Mouse (Mus musculus) forebrain, embryonic 10.5 days (tissue): ENCODE measurements around the gene Hps5. TPM values are rescaled to one million over a fixed set of nuclear protein-coding genes. Genes with fewer than 3 reads are reported as not detected.
"Not testable (repeated sequence)": the region's sequence is repeated elsewhere in the genome, so short reads cannot be mapped to it uniquely, and the experiment has no call there.

Experiments
- DNase-seq: peaks from one replicate; pipeline ENCODE4 v3.0.0-alpha.2; 2017; ENCODE audit warnings: low spot score; ENCODE audit errors: extremely low spot score
- H3K27ac ChIP-seq: fragments of 300-500 bp; sonication (generic); 2 replicates; pipeline ENCODE4 v1.5.1; 2016; ENCODE audit warnings: mild to moderate bottlenecking
- H3K27me3 ChIP-seq: fragments of 300-500 bp; sonication (generic); 2 replicates; pipeline ENCODE4 v1.6.1; 2016; ENCODE audit warnings: mild to moderate bottlenecking; ENCODE audit not compliant: poor library complexity, severe bottlenecking
- H3K36me3 ChIP-seq: fragments of 300-500 bp; sonication (generic); replicated peaks from 2 replicates; pipeline ENCODE4 v1.6.1; 2016; ENCODE audit warnings: mild to moderate bottlenecking, moderate library complexity
- H3K4me1 ChIP-seq: fragments of 300-500 bp; sonication (generic); 2 replicates; pipeline ENCODE4 v1.6.1; 2016
- H3K4me3 ChIP-seq: fragments of 300-500 bp; sonication (generic); 2 replicates; pipeline ENCODE4 v1.5.1; 2016; ENCODE audit warnings: mild to moderate bottlenecking, moderate library complexity
- H3K9me3 ChIP-seq: fragments of 300-500 bp; sonication (generic); 2 replicates; pipeline ENCODE4 v1.6.1; 2016; ENCODE audit warnings: mild to moderate bottlenecking, moderate library complexity
- WGBS: fragments of 180-500 bp; shearing (Covaris S2); methylation state at CpG from one replicate; pipeline ENCODE4 v1.1.7; 2016; 5-methylcytosine and 5-hydroxymethylcytosine counted together
- polyA plus RNA-seq: library from polyadenylated mRNA; unstranded; fragments of >200 nt; fragmentation: Nextera tagmentation; extraction: Ambion mirVana; gene quantifications from 2 replicates; pipeline ENCODE4 v1.2.1, GENCODE M21; 2016

Hps5 gene
- polyA plus RNA-seq, 1 experiment from 2014 or later: 18.7 TPM

DNA sequence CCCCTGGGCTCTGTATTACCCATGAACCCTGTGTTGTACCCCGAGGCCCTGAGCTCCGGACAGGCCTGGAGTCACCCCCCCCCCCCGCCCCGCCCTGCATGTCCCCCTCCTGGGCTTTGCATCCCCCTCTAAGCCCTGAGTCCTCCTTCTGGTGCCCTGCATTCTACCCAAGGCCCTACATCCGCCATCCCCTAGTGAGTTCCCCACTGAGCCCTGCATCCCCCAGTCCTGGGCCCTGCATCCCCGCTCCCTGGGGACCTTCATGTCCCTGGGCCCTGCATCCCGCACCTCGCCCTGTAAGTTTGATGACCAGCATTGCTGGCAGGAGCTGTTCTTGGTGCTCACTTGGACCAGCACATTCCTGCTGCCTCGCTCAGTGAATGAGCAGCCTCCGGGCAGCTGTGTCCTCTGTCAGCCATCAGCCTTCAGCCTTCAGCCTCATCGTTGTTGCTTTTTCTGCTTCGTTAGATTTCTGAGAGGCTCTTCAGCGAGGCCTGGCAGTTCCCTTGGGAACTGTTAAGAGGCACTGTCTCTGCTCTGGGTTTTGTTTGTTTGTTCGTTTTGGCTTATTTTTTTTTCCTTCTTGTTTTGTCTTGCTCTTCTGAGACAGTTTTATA is 39.2 kb upstream of the Hps5 start:
- DNase-seq: no peak
- 22% methylated on average over 14 of the region's 14 CpGs for WGBS
- Histone ChIP-seq H3K27ac (peak overlapping the region; percentile 22), H3K4me1 (peaks cover 38% of the 10 kb centered on the region), H3K4me3 (no peak overlapping the region), H3K36me3 (no peaks in the 10 kb centered on the region), H3K27me3 (peaks cover 9% of the 10 kb centered on the region; the same call in 1 of the 2 replicates), H3K9me3 (no peaks in the 10 kb centered on the region)

DNA sequence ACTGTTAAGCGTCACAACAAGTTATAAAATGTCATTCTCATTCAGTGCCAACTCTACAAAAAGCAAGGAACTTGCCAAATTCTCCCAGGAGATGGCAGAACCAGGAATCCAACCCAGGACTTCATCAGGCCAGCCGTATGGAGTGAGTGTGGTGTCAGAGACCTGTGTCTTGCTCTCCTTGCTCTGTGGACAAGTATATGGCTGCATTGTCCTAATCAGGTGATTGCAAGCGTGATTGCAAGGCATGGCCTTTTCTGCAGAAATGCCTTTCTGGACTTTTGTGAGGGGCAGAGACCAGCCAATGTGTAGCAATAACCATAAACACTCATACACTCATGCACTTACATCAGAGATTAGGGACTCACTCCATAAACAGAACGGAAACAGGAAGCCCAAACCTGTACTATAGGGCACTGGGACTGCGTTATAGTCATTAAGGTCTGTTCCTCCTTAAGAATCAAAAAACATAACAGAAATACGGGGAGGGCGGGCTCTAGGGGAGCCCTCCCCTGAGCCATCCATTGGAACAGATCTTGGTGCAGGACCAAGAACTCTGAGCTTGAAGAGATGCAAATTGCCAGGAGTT is 37.9 kb upstream of the Hps5 start:
- no peaks in the 10 kb centered on the region for H3K36me3 ChIP-seq
- WGBS: 90% methylated on average over 7 of the region's 7 CpGs
- H3K4me3 ChIP-seq: no peak overlapping the region
- peaks cover 28% of the 10 kb centered on the region for H3K4me1 ChIP-seq
- no peak for DNase-seq
- H3K27me3 ChIP-seq: 0 out of 2 replicates have a peak, but pooled peaks cover 1% of the 10 kb centered on the region
- no peak overlapping the region for H3K27ac ChIP-seq
- H3K9me3 ChIP-seq: no peaks in the 10 kb centered on the region

DNA sequence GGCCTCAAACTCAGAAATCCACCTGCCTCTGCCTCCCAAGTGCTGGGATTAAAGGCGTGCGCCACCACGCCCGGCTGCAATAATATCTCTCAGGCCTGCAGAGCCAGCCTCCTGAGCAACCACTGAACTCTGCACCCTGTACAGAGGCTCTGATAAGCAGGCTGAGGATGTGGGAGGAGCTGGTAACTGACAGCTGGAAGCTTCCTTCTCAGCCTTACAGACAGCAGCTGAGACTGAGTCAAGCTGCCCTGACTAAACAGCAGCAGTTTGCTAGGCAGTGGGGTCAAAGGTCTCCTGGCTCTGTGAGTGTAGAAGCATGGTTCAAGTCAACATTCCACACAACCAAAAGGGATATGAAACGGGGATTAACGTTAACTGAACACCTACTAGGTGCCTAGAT is 37.4 kb upstream of the Hps5 start:
- Histone ChIP-seq H3K4me3 (no peak overlapping the region), H3K36me3 (no peaks in the 10 kb centered on the region), H3K27ac (no peak overlapping the region), H3K4me1 (peaks cover 23% of the 10 kb centered on the region), H3K9me3 (no peaks in the 10 kb centered on the region), H3K27me3 (no peaks in the 10 kb centered on the region)
- WGBS: 84% methylated on average over 6 of the region's 6 CpGs
- no peak for DNase-seq

DNA sequence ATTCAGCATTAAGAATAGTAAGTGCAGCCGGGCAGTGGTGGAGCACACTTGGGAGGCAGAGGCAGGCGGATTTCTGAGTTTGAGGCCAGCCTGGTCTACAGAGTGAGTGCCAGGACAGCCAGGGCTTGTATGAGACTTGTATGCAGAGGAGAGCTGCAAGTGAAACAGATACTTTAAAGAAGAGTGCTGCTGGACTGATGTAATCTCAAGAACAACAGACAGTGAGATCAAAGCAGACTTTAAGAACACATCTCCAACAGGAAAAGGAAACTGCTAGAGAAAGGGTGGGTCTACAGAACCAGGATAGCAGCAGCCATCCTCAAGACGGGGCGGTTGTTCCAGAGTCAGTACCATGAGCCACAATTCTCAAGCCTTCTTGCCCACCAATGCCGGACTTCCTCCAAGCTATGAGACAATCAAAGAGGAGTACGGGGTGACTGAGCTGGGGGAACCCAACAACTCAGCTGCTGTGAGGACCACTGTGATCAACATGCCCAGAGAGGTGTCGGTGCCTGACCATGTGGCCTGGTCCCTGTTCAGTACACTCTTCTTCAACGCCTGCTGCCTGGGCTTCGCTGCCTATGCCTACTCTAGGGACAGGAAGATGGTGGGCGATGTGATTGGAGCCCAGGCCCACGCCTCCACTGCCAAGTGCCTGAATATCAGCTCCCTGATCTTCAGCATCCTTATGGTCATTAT is 36.4 kb upstream of the Hps5 start:
- H3K36me3 ChIP-seq, H3K27ac ChIP-seq, DNase-seq, H3K4me3 ChIP-seq, H3K9me3 ChIP-seq, H3K27me3 ChIP-seq: not testable (repeated sequence)
- peaks cover 15% of the 10 kb centered on the region for H3K4me1 ChIP-seq
- 93% methylated on average over 11 of the region's 11 CpGs for WGBS

DNA sequence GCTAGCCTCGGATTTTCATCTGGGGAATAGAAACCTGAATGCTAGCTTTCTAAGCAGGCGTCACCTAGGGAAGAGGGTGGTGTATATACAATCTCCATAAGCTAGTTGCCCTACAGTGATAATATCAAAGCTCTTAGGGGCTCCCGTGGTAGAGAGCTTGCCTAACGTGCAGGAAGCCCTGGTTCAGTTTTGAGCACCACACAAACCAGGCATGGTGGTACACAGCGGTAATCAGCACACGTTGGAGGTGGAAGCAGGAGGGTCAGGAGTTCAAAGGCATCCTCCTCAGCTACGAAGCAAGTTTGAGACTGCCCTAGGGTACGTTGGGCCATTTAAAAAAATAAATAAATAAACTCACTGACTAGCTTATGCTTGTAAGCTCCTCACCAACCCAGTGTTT is 35.8 kb upstream of the Hps5 start:
- H3K4me1 ChIP-seq: peaks cover 13% of the 10 kb centered on the region
- DNase-seq: no peak
- H3K27ac ChIP-seq: no peak overlapping the region
- no peaks in the 10 kb centered on the region for H3K9me3 ChIP-seq
- 81% methylated on average over 8 of the region's 8 CpGs for WGBS
- H3K36me3 ChIP-seq: no peaks in the 10 kb centered on the region
- H3K27me3 ChIP-seq: no peaks in the 10 kb centered on the region
- no peak overlapping the region for H3K4me3 ChIP-seq

DNA sequence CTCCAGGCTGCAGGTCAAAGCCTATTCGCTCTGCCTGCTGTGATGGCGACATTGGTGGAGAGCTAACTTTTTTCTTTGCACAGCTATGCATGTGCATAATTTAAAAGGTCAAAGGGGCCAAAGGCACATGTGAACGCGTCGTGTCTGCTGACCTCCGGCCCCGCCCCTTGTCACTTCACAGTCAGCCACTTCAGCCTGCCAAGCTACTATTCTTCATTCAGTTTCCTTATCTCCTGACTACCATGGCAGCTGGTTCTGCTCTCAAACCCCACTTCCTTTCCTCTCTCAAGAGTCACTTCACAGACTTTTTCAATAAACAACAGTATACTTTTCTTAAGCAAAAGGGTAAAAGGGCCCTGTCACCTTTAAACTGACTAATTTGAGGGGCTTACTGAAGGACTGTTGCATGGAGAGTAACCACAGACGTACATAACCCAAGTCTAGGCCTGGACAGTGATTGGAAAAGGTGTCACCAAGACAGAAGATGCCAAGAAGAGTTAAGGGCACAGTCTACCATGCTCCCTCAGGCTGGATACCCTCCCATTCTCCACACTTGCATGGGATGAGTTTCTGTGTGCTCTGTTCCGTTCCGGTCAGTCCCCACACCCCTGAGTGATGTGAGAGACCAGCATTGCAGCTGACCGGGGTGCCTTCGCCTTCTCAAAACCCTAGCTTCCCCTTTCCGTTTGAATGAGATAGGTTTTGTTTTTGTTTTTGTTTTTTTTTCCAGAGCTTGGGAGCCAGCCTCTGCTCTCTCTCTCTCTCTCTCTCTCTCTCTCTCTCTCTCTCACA is 35.1 kb upstream of the Hps5 start:
- Histone ChIP-seq H3K4me1 (peaks cover 13% of the 10 kb centered on the region), H3K4me3 (no peak overlapping the region), H3K27me3 (no peaks in the 10 kb centered on the region), H3K27ac (no peak overlapping the region), H3K36me3 (no peaks in the 10 kb centered on the region), H3K9me3 (no peaks in the 10 kb centered on the region)
- DNase-seq: no peak
- WGBS: 73% methylated on average over 13 of the region's 13 CpGs

DNA sequence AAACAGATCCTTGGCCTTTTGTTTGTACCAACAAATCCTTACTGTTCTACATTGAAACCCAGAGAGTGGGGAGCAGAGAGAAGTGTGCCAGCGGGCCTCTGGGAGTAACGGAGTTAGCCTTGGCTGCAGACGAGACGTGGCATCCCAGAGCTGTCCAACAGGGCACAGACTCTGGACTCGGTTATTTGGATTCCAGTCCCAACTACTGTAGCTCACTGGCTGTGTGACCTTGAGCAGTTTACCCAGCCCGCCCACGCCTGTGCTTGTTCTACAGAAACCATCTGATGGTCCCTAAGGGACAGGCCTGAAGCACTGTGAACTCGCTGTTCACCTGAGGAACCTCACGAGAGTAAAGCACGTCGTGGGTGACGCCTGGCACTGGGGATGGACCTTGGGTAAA is 34.0 kb upstream of the Hps5 start:
- no peaks in the 10 kb centered on the region for H3K36me3 ChIP-seq
- no peak for DNase-seq
- H3K27ac ChIP-seq: no peak overlapping the region
- no peaks in the 10 kb centered on the region for H3K27me3 ChIP-seq
- H3K4me1 ChIP-seq: peaks cover 6% of the 10 kb centered on the region
- 92% methylated on average over 12 of the region's 12 CpGs for WGBS
- no peak overlapping the region for H3K4me3 ChIP-seq
- H3K9me3 ChIP-seq: no peaks in the 10 kb centered on the region

DNA sequence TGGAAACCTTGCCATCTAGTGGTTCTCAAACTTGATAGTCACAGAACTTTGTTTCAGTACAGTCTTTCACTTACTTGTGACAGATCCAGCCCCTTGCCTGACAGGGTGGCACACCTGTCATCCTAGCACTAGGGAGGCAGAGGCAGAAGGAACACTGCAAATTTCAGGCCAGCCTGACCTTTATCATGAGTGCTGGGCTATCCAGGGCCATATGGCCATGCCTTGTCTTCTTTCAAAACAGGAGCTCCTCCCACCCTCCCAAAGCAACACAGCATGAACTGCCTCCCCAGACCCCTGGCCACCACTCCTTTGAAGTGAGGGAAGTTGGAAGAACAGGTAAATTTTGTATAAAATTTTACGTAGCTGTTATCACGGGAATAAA is 31.9 kb upstream of the Hps5 start:
- Histone ChIP-seq H3K27me3 (no peaks in the 10 kb centered on the region), H3K4me3 (no peak overlapping the region), H3K4me1 (peaks cover 5% of the 10 kb centered on the region; the same call in 1 of the 2 replicates), H3K27ac (no peak overlapping the region), H3K36me3 (peaks cover 19% of the 10 kb centered on the region), H3K9me3 (no peaks in the 10 kb centered on the region)
- no peak for DNase-seq
- WGBS: 93% methylated on average over 2 of the region's 2 CpGs

DNA sequence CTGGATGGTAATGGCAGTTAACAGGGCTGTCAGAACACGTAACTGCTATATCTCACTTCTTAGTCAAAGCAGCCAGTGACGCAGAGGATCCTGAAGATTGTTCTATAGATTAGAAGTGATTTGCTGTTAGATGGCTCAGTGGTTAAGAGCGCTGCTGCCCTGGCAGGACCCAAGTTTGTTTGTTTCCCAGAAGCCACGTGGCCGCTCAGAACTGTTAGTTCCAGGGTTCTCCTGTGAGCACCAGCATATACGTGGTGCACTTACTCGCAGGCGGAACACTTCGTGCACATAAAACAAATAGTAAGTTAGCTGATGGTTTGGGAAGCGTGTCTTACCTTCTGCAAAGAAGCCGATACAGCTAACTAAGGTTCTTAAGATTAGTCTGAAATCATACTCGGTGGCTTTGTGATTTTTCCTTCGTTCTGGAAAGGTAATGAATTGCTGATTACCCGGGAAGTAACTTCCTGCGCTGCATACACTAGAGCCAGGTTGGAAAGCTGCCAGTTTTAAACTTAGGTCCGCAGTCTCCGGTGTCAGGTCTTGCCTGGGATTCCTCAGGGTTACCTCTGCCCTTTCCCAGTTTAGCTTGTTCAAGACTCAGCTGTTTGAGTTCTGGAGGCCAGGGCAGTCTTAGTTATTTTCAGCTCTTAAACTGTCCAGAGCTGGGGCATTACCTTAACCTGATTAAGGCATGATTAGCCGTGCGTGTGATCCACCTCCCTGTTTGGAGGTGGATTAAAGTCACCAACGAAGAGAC is 31.4 kb upstream of the Hps5 start:
- Histone ChIP-seq H3K4me3 (no peak overlapping the region), H3K27me3 (no peaks in the 10 kb centered on the region), H3K27ac (no peak overlapping the region), H3K9me3 (no peaks in the 10 kb centered on the region), H3K36me3 (peaks cover 24% of the 10 kb centered on the region), H3K4me1 (peaks cover 5% of the 10 kb centered on the region; the same call in 1 of the 2 replicates)
- DNase-seq: no peak
- whole genome bisulfite sequencing: 87% methylated on average over 20 of the region's 20 CpGs

DNA sequence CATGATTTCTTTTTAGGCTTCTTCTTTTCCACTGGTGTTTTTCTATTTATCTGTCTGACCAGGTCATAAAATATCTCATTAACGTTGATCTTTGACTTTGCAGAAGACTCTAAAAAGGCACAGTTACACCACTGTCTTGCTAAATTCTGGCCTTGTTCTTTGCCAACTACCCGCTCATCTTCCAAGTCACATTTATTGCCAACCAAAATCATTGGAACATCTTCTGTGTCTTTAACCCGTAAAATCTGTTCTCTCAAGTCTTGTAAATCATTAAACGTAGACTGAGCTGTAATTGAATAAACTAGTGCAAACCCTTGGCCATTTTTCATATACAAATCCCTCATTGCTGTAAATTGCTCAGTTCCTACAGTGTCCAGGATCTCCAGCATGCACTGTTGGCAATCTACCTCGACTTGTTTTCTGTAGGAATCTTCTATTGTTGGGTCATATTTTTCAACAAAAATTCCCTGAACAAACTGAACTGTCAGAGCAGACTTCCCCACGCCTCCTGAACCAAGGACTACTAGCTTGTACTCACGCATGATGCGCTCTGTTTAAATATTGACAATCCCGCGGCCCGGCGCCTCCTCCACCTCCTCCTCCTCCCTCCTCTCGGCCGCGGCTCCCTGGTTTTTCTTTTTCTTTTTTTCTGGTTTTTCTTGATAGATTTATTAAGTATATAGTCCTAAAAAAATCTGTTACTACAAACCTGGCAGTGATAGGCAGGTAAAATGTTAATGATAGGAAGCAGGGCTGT is 25.2 kb upstream of the Hps5 start:
- not testable (repeated sequence) for H3K4me1 ChIP-seq, H3K9me3 ChIP-seq, H3K27ac ChIP-seq, DNase-seq, H3K27me3 ChIP-seq, H3K4me3 ChIP-seq
- WGBS: 96% methylated on average over 15 of the region's 15 CpGs
- H3K36me3 ChIP-seq: peaks cover 79% of the 10 kb centered on the region

DNA sequence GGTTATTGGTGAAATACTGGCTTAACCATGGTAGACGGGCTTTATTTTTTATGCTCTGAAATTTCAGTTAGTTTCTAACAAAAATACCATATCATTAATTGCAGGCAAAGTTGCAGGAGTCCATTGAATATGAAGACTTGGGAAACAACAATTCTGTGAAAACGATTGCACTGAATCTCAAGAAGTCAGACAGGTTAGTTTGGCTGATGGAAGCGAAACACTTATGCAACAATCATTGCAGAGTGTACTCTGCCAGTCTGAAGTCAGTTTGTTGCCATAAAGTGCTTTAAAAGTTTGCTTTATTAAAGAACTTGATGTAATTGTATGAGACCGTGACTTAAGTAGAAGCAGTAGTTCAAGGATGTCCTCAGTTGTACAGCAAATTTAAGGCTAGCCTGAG is 18.1 kb upstream of the Hps5 start:
- no peak overlapping the region for H3K4me3 ChIP-seq
- WGBS: 92% methylated on average over 4 of the region's 4 CpGs
- DNase-seq: no peak
- no peak overlapping the region for H3K27ac ChIP-seq
- no peaks in the 10 kb centered on the region for H3K27me3 ChIP-seq
- no peaks in the 10 kb centered on the region for H3K4me1 ChIP-seq
- peaks cover 97% of the 10 kb centered on the region for H3K36me3 ChIP-seq
- H3K9me3 ChIP-seq: no peaks in the 10 kb centered on the region

DNA sequence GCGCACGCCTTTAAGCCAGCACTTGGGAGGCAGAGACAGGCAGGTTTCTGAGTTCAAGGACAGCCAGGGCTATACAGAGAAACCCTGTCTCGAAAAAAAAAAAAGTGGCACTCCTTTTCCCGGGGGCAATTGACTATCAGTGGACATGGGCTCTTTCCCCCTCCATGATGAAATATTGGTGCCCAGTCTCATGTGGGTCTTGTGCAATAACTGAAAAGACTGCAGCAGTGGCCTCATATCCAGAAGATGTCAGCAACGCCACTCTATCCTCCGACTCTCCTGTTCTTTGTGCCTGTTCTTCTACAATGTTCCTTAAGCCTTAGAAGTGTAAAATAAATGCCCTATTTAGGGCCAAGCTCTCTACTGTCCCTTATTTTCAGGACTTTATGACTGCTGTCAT is 14.5 kb upstream of the Hps5 start:
- no peaks in the 10 kb centered on the region for H3K4me1 ChIP-seq
- no peak overlapping the region for H3K4me3 ChIP-seq
- H3K27ac ChIP-seq: no peak overlapping the region
- WGBS: 95% methylated on average over 6 of the region's 6 CpGs
- peaks cover 98% of the 10 kb centered on the region for H3K36me3 ChIP-seq
- no peak for DNase-seq
- no peaks in the 10 kb centered on the region for H3K9me3 ChIP-seq
- H3K27me3 ChIP-seq: no peaks in the 10 kb centered on the region
